Mouse (Mus musculus) adrenal gland, postnatal 36 days (tissue): ENCODE measurements around the gene Mettl24. TPM values are rescaled to one million over a fixed set of nuclear protein-coding genes. Genes with fewer than 3 reads are reported as not detected.
"Not testable (repeated sequence)": the region's sequence is repeated elsewhere in the genome, so short reads cannot be mapped to it uniquely, and the experiment has no call there.

ENCODE experiments used
- DNase-seq, 2 experiments: peaks; one replicate each; pipeline ENCODE4 v3.0.0; 2021; ENCODE audit warnings: mixed read lengths in 1 of 2
- total RNA-seq, 2 experiments: library from RNA; stranded (reverse); gene quantifications; 2 replicates each; pipeline ENCODE4 v1.2.3; 2021

The Mettl24 gene
- total RNA-seq, 2 experiments from 2014 or later: 7.8 to 8.5 TPM

DNA sequence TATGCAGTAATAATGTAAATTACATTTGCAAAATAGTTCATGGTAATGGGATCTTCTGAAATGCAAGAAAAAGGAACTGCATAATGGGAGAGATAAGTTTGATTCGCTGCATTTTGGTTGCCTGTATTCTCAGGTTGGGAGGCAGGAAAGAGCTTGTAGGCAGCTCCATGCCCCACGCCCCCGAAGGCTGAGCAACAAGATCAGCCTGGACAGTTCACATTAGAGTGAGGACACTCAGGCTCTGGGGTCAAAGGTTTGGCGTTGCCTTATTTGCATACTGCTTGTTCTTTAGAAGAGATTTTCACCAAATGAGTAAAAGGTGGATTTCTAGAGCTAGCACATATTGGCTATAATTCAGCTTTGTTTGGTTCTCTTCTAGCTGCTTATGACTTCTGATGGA is 123.1 kb downstream of the Mettl24 start:
- DNase-seq: no peak

DNA sequence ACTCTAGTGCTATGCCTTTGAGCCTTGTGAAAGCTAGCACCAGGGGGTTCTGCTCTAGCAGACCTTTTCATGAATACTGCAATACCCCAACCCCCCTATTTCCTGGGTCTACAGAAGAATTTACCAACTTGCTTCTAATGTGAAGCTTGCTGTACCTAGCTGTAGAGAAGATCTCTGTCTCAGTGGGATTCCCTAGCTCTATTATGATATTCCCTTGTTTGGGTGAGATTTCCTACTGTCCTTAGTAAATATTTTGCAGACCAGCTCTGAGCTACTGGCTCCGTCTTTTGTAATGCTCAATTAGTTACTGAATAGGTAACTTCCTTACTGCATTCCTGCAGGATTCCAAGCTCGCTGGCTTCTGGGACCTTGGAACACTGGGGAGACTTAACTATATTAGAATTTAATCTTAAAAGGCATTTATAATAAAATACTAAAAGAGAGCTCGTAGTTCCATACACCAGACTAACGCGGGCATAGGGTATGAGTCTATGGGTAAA is 126.4 kb downstream of the Mettl24 start:
- DNase-seq: not testable (repeated sequence)

DNA sequence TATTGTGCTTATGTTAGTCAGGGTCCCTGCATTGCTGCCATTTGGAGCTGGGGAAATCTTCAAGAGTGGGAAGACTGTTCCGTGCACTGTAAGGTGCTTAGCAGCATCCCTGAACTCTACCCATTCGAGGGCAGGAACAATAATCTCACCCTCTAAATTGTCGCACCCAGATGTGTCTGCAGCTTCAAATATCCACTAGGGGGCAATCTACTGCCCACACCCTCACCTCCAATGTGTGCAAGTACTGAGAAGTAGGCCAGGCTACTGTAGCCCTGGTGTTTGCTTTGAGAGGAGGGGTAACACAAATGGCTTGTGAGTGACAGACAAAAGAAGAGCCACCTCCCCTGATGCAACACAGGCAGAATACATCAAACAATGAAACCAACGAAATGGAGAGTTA is 130.5 kb downstream of the Mettl24 start:
- DNase-seq: no peak

DNA sequence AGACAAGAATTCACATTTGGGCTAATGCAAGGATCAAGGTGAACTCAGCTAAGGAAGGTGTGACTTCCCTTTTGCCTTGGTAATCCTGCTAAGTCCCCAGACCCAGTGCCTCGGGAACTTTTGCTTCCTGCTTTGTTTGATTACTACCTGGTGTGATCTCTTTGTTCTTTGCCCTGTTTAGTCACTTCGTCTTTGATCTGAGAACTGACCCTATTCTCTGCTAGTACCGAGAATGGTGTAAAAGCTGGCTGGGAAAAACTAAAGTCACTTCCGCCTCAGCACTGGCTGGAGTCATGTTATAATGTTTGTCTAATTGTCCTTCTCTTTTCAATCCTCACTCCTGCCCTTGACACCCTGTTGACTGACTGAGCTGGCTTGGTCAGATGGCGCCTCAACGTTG is 133.4 kb downstream of the Mettl24 start:
- DNase-seq: no peak

GRCm38 (mm10) chr10:40825952-40826351 is 142.9 kb downstream of the Mettl24 start:
- DNase-seq: no peak

DNA sequence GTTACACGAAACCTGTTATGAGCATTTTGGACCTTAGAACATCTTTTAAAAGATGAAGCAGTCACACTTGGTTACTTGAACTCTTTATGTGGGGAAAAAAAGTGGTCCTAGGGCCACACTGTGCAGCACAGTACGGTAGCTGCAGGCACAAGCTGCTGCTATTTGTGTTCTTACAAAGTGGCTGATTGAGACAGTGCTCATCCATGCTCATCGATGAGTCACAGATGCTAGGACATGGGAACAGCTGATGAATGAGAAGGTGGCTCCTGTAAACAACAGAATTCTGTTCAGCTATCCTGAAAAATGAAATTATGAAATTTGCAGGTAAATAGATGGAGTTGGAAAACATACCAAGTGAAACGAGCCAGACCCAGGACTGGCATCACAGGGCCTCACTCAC is 144.6 kb downstream of the Mettl24 start:
- DNase-seq: no peak

DNA sequence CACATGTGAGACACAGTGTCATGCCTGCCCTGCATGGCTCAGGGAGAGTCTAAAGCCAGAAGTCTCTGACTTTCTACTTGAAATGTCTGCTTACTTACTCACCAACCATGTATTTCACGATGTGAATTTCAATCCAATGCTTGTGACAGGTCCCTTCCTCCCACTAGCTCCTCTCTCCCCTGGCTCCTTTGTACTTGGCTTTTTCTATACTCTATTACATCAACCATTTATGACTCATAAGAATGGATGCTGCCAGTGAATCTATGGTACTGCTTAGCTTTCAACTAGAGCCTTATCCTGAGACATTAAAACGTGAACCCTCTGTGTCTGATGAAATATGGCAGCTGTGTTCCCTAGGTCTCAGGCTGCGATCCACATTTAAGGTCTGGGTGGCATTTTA is 147.2 kb downstream of the Mettl24 start:
- DNase-seq: no peak

- DNase-seq: no peak
Observed at GRCm38 (mm10) chr10:40831267-40831666, 148.2 kb downstream of the Mettl24 start.

DNA sequence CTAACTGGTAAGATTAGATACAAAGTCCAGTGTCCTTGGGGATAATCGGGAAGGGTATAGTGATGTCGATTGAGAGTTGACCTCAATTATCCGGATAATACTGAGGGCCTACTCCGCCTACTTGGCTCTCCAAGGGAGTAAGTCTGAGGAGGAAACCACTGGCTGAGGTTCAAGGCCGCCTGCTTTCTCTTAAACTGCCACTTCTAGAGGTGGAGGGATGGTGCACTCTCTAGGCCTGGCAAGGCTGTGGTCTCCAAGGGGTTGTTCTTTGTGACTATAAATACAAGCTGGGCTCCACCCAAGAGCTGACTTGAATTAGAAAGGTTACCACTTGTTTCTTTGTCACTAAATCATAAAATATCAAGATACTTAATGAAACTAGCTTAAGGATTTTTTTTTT is 157.0 kb downstream of the Mettl24 start:
- DNase-seq: peak; percentile 33 to 52

DNA sequence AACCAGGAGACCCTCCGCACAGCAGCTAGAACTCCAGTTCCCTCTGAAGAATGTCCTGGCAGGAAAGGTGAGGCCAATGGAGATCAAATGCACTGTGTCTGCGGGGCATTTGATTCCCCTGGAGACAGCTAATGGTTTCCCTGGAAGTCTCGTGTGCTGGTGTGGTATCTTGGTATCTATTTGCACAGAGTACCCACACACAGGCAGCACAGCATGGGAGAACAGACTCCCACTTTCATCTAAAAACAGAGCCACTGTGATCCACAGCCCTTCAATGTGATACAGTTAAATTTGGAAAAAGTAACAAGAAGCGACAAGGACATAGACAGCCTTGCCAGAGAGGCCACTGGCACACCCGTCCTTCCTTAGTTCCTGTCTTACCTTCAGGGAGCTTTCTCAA is 160.8 kb downstream of the Mettl24 start:
- DNase-seq: no peak

- DNase-seq: no peak
Observed at GRCm38 (mm10) chr10:40844546-40844945, 161.5 kb downstream of the Mettl24 start.

DNA sequence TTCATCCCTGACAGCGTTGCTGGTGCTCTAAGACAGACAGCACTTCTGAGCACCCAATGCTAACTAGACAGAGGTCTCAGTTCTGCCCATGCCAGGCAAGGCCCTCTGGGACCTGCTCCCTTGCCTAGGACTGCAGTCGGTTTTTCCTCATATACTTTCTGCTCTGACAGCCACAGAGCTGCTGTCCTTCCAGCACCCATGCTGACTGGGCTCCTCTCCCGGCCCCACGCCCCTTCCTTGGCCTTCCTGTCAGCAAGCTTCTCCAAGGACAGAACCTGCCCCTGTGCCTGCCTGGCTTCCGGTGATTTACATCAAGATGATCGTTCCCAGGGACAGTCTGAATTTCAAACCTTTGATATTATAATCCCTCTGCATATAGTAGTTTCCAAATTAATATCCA is 162.5 kb downstream of the Mettl24 start:
- peak; percentile 13 to 44 for DNase-seq

DNA sequence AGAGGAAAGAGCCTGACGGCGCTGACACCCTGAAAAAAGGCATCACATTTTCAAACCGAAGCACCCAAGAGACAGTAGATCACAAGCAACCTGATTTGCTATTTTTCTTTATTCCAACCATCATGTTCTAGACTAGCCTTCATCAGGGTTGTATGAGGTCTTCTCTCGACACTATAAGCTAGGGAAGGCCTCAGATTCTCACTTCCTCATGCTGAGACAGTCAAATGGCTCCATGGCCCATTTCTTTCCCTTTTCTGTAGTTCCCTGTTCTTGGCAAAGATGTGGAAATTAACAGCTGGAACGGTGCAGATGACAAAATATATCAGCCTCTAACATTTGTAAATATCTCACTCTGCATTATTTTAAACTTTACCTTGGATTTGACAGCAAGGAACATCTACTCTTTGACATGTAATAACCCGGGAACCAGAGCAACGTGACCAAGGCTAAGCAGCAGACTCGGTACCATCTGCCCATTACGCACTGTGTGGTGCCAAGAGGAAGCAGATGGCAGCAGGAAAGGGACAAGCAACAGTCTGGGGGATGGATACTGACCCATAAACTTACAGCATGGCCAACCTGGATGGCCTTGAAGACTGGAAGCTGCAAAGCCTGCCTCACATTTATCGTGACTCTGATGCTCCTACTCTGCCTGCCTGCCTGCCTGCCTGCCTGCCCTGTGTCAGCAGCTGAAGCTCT is 164.2 kb downstream of the Mettl24 start:
- DNase-seq: no peak

GRCm38 (mm10) chr10:40850644-40851043 is 167.6 kb downstream of the Mettl24 start:
- no peak for DNase-seq

GRCm38 (mm10) chr10:40851138-40851537 is 168.1 kb downstream of the Mettl24 start:
- no peak for DNase-seq

- DNase-seq: no peak
Observed at GRCm38 (mm10) chr10:40855616-40856015, 172.5 kb downstream of the Mettl24 start.

GRCm38 (mm10) chr10:40856703-40857102 is 173.6 kb downstream of the Mettl24 start:
- no peak for DNase-seq

DNA sequence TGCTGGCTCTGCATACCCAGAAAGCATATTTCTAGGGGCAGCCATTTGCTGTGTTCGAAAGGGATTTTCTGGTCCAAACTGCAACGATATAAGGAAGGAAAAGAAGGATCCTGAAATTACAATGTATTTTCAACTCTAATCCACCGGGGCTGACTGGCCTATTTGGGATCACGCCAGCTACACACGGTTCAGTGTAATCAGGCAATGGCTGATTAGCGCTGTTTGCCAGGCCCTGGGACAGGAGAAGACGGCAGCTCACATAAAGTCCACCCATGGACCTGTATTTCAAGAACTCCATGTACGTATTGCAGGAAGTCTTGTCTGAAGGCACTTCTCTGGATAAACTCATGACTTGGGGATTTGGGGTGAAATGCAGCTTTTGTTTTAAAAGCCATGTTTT is 174.5 kb downstream of the Mettl24 start:
- DNase-seq: peak in 1 of 2 experiments; percentile 26

Other genes starting within 250 kb of the Mettl24 start
- gene Slc22a16, start 112.9 kb upstream of the Mettl24 start, total RNA-seq: not detected
- gene Ddo, start 53.3 kb upstream of the Mettl24 start, total RNA-seq: 10 to 100 TPM; 10.7 to 11.8 TPM
- gene Cdc40, start 200.0 kb downstream of the Mettl24 start, total RNA-seq: 10 to 100 TPM; 24.1 to 28.8 TPM
- gene Wasf1, start 200.2 kb downstream of the Mettl24 start, total RNA-seq: 1 to 10 TPM; 5.5 to 5.9 TPM